Mouse (Mus musculus) inflammation-experienced regulatory T-cells (primary cell): ENCODE data around the gene Gm27179. TPM values are rescaled to one million over a fixed set of nuclear protein-coding genes. Genes with fewer than 3 reads are reported as not detected.

Experiments used
- polyA plus RNA-seq, 2 experiments: library from polyadenylated mRNA; unstranded; fragments of 100-300 nt; shearing (Covaris generic); gene quantifications; one replicate each; pipeline ENCODE4 v1.2.1; 2017

Gm27179 gene
- polyA plus RNA-seq = under 1 TPM in 1 of 2 experiments, not detected in 1; 0.05 TPM

GRCm38 (mm10) chr14:69512449-69512848 lies at the start of gene Gm27179:
TSS of gene Gm27179 (minus strand) at chr14:69512549.

GRCm38 (mm10) chr14:69555110-69555831 lies 42.9 kb upstream of the Gm27179 start, which contains the start of gene Entpd4b:
TSS of gene Entpd4b (plus strand) at chr14:69555424.

GRCm38 (mm10) chr14:69503174-69503573 lies 9.2 kb downstream of the Gm27179 start, which contains the start of gene Gm16867:
TSS of gene Gm16867 (minus strand) at chr14:69503362.

Other genes with a start within 250 kb of the Gm27179 start
- gene Synb, start 218.2 kb downstream of the Gm27179 start, polyA plus RNA-seq = 1 to 10 TPM in 1 of 2 experiments, not detected in 1; 2.7 TPM
- 1 to 10 TPM in 1 of 2 experiments, not detected in 1; 7.2 TPM for gene Gm16867, start 9.2 kb downstream of the Gm27179 start, polyA plus RNA-seq
- gene Entpd4b, start 42.9 kb upstream of the Gm27179 start, polyA plus RNA-seq = 10 to 100 TPM; 14.2 to 28.6 TPM